Mouse (Mus musculus): ENCODE data around the gene 4931440F15Rik.

4931440F15Rik gene

DNA sequence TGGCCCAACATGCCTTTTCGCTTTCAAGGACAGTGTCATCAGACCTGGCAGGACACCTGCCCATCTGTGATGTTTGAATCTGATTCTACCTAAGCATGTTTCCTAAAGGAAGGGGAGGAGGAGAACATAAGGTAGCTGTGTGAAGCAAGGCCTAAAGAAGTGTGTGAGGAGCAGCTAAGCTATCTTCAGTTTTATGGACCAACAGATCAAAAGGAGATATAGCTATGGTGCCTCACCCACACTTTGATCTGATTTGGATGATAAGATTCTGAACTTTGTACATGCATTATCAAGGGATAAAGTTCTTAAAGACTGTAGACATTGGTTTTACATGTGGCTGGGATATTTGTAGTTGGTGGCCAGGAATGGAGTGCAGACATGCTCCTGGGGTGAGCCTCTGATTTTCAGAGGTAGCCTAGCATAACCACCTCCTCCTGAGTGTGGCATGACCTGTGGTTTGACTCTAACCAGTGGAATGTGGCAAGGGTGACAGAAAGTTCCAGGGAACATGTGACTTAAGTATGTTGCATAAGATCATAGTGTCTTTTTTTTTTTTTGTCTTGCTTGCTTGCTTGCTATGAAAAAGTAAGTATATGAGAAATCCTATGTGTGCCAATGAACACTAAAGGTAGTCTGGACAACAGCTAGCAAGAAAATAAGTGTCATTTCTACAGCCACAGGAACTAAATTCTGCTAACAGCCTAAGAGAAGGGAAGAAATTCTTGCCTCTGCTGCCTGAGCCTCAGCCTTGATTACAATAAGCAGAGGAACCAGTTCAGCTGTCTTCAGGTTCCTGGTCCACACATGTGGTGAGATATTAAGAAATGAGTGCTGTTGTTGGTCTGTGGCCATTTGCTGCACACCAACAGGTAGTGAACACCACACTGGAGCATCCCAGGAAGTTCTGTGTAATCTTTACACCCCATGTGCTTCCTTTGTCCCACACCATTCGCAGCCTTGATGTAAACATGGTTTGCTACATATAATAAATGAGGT is 23.7 kb downstream of the 4931440F15Rik start:
- no peak for DNase-seq

DNA sequence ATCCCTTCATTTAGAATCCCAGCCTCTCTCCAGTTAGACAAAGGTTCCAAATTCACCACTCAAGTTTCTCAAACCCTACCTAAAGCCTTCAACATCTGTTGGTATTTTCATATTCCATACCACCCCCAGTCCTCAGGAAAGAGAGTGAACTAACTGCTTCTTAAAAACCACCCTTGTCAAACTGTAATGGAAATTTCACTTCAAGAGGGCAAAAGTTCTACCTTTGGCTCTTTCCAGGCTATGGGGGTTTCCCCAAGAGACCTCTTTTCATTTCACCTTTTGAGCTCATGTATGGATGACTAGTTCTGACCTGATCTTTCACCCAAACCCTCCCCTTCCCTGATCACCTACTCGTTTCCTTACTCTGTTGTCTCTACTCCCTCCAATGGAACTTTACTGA is 25.6 kb downstream of the 4931440F15Rik start:
- no peak for DNase-seq

DNA sequence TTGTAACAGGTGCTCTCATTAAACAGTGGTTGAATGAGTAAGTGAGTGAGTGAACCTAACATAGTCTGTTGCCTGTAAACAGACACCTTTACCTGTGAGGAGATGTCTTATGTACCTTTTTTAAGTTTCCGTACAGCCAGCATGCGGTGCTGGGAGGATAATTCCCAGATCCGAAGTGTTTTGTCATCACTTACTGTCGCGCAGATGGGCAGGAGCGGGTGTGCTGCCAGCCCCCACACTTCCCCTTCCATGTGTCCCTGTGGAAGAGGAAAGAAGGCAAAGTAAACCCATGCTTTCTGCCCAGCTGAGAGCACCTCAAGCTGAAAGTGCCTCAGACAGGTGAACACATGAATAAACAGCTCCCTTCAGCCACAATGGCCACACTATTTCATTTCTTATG is 30.4 kb downstream of the 4931440F15Rik start:
- DNase-seq, result no peak

DNA sequence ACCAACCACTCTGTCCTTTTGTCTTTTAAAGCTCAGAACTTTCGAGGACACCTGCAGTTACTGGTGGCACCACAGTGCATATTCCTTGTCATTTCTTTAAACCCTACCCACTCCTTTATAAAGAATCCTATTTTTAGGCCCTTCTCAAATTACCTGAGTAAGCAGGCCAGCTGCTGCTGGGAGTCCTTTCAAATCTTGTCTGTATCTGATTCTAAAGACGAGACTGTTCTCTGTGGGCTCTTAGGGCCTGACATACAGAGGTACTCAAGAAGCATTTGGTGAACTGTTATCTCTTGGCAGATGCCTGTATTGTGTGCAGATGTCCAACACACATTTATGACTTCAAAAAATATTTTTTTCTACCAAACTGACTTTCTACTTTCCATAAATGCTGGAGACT is 31.0 kb downstream of the 4931440F15Rik start:
- DNase-seq, result no peak

DNA sequence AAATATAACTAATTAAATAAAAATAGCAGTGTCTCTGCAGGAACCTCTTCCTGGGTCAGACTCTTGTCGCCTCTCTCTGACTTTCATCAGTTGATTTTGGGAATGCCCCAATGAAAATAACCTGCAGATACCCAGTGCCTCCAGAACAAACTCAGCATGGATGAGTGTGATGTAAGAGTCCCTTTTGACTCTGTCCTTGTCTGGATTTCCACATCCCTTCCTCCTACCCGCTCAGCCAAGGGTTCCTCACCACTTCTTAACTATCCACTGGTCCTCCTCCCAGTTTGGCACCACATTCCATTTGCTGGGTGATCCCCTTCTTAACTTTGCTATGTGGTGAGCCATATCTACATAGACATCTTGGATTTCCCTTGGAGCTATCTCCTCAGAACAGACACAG is 34.7 kb downstream of the 4931440F15Rik start:
- no peak for DNase-seq

DNA sequence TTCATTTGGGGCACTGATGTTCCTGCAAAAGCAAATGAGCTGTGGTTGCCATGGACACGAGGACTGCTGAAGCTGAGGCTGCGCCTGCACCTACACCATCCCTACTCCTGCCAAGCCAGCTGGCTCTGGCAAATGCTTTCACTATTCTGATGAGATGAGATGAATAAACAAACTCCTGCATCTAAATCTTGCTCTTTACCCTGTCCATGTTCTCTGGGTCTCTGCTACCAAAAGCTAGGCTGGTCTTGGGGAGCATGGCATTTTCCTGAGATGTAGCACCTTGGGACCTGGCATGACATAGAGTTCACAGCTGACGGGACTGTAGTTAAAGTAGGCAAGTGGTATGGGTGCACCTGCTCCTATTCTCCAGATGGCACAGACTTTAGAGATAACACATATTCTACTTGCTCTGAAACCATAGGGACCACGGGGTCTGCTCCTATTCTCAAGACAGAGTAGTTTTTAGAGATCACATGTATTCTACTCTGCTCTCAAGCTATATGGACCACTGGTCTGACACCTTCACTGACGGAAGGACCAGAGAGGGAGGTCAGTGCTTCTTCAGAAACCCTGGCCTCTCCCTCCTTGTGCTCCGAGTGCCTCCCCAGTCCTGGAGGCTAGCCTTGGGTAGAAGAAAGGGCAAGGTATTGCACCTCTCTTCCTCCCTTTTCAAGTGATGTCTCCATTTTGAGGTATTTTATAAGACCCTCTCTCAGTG is 36.4 kb downstream of the 4931440F15Rik start:
- DNase-seq, result no peak

DNA sequence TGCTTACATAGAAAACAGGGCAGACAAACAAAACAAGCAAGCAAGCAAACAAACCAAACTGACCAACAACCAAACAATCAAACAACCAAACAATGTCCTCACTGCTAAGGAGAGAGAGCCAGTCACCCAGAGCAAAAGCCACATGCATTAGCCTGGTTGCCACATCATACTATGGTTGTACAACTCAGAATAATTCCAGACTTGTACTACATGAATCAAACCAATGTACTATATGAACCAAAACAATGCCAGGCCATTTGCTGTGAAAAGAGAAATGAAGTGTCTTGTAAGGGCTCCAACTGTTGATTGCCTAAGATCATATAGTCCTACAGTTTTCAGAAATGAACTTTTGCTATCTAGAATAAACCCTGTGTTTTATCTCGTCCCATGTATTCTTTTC is 37.0 kb downstream of the 4931440F15Rik start:
- DNase-seq, result no peak

DNA sequence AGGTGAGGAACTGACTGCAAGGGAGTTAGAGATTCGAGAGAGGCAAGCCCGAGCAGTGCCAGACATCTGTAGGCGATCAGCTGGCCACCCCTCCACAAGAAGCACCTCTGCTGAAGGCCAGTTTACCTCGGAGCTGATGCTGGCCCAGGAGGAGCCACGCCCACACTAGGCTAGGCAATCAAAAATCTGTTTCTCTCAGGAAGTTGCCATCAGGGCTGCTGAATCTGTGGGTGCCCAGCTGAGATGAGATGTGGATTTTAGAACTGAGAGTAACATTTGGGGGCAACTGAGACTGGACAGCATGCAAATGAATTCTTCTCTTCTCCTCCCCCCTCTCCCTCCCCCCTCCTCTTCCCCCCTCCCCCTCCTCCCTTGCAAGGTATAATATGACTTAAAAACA is 38.0 kb downstream of the 4931440F15Rik start:
- no peak for DNase-seq

DNA sequence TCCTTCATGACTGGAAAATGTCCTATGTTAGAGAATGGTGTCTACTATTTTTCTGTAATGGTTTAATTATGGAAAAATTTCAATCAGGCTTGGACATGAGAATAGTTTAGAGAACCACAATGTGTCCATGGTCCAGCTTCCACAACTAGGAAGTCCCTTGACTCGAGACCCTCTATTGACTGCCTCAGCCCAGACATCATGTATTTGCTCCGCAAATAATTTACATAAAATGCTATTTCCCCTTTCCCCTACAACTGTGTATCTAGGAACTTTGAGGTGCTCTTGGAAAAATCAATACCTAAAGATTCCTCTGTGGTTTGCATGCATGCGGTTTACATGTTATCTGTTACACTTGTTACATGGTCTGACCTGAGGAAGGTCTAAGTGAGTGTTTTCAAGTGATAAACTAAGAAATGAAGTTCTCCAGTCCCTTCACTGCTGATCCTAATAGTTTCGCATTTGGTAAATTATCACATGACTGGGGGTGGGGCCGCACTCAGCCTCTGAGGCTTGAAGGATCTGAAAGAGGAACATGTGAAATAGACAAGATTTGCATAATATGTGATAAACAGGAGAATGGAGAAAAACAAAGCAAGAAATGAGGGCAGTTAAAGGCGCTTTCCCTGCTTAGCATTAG is 38.8 kb downstream of the 4931440F15Rik start:
- peak in 1 of 2 experiments; percentile 3 for DNase-seq

DNA sequence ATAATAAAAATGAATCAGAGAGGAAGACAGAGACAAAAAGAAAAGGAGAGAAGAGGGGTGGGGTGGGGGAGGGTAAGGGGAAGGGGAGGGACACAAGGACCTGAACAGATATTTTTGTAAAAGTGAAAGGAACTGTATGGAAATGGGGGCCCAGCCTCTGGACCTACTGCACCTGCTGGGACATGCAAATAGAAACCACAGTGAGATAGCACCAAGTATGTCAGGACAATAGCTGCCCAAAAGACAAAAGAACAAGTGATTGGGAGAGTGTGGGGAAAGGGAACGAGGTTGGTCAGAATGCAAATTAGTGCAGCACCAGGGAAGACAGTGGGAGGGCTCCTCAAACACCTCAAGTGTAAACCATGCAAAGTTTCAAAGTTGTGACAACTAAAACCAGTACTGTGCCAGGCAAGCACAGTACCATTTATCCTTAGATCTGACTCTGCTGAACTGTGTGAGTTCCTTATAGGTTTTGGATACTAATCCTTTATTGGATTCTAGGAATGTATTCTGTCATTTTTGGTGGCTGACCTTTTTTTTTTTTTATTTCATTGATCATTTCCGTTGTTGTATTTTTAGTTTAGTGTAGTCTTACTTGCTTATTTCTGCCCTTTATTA is 46.0 kb downstream of the 4931440F15Rik start:
- no peak for DNase-seq

DNA sequence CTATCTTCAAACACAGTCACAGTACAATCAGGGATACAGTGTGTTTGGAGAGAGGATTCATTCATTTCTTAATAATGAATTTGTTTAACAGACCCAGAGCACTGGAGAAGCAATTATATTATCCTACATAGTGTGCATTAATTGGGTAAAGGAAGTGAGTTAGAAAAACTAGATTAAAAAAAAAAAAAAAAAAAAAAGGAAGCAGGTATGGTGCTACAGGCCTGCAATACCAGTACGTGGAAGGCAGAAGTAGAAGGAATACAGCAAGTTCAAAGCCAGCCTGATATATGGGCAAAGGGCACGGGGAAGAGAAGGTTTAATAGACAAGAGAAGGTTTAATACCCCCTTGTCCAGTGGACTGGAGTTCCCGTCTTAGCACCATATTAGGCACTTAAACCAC is 46.5 kb downstream of the 4931440F15Rik start:
- no peak for DNase-seq

DNA sequence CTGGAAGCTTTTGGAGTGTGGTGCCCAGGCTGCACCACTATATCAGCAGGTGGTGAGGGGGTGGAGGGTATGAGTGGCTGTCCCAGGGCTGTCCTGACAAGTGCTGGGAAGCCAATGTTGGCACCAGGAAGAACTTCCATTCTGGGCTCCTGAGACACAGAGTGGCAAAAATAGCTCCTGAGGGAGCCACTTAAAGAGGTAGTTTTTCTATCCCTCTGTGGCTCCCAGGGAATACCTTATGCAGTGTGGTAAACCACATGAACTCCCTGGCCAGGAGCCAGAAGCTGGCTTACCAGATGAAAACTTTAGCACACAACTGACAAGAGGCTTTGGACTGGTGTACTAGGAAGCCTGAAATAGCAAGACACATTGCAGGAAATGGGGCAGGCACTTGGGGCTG is 47.5 kb downstream of the 4931440F15Rik start:
- peak; percentile 35 to 43 for DNase-seq

DNA sequence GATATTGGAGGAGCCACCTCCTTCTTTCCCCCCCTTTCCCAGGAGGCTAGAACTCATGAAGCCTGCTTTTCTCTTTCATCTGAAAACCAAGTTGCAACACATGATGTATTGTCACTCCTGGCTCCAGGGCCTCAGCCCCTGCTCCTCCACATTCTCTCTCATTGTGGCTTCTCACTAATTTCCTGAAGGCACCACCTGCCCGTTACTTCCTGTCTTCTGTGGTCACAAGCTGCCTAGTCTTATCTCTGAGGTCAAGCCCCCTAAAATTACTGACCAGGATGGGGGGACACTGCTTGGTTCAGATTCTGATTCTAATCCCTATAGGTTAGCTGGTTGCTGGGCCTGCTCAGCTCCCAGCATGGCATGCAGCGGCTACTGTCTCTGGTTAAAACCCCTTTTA is 50.7 kb downstream of the 4931440F15Rik start:
- DNase-seq, result no peak

DNA sequence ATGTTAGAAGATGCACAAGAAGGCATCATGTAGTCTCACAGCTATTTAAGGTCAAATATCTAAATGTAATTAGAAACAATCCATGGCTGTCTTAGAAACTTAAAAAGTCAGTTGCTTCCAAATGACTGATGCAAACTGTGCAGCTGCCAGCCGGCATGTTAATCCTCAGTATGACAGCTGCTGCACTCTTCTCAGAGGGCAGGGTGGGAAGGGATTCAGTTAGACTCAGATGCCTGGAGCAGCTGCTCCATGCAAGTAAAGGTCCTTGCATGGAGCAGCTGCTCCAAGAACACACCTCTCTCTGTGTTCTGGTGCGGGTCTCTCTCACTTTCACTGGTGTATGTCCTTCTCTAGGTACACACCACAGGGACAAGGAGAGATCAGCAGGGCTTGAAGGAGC is 51.2 kb downstream of the 4931440F15Rik start:
- DNase-seq, result no peak
